24 mouse cellular contexts compared by ENCODE assay signal in genomic region chr1:136446933-136447332, GRCm38 (mm10). TPM values are rescaled to one million over a fixed set of nuclear protein-coding genes. Genes with fewer than 3 reads are reported as not detected.
A peak's percentile ranks its signal among the peaks of the same experiment; 100 is the strongest.
DNase-seq lines count a peak whose midpoint lies in the region; ATAC-seq and TF ChIP-seq lines count a peak whose summit lies in the region.
"Had no signal": no experiment of that assay in that cellular context is flagged by ENCODE, and none has a peak within 500 bp of the region (broad histone marks: within the 10 kb centered on the region; RNA-seq: fewer than 3 reads in every experiment).

No protein-coding gene starts in this region.

- no peaks in the 10 kb centered on the region for H3K9me3 ChIP-seq in kidney, embryonic 14.5 days (ENCODE audit: control insufficient read depth, low read length)
- no peaks in the 10 kb centered on the region for H3K9me3 ChIP-seq in liver, embryonic 15.5 days (replicated peaks)
- H3K9me3 ChIP-seq in liver, embryonic 12.5 days (replicated peaks): no peaks in the 10 kb centered on the region
- H3K9me3 ChIP-seq in intestine, embryonic 16.5 days (ENCODE audit: control insufficient read depth, low read length): no peaks in the 10 kb centered on the region
- H3K9me3 ChIP-seq: embryonic facial prominence, embryonic 12.5 days; embryonic facial prominence, embryonic 15.5 days; heart, embryonic 12.5 days; heart, embryonic 15.5 days; hindbrain, embryonic 10.5 days; hindbrain, embryonic 13.5 days had no signal

- H3K9ac ChIP-seq in kidney, embryonic 14.5 days (ENCODE audit: low read depth, low read length): no peak overlapping the region
- no peak overlapping the region for H3K9ac ChIP-seq in liver, embryonic 15.5 days
- no peak overlapping the region for H3K9ac ChIP-seq in liver, embryonic 12.5 days
- H3K9ac ChIP-seq in intestine, embryonic 16.5 days (ENCODE audit: low read depth, low read length): no peak overlapping the region
- H3K9ac ChIP-seq: embryonic facial prominence, embryonic 12.5 days; embryonic facial prominence, embryonic 15.5 days; forebrain, postnatal 0 days; heart, embryonic 12.5 days; heart, embryonic 15.5 days; hindbrain, embryonic 13.5 days had no signal

- H3K36me3 ChIP-seq in kidney, embryonic 14.5 days (ENCODE audit: control insufficient read depth, insufficient read depth, low read length): no peaks in the 10 kb centered on the region
- H3K36me3 ChIP-seq in liver, embryonic 15.5 days (replicated peaks): no peaks in the 10 kb centered on the region
- no peaks in the 10 kb centered on the region for H3K36me3 ChIP-seq in liver, embryonic 12.5 days
- H3K36me3 ChIP-seq in intestine, embryonic 16.5 days (ENCODE audit: control insufficient read depth, insufficient read depth, low read length): no peaks in the 10 kb centered on the region
- H3K36me3 ChIP-seq: embryonic facial prominence, embryonic 12.5 days; embryonic facial prominence, embryonic 15.5 days; heart, embryonic 12.5 days; heart, embryonic 15.5 days; hindbrain, embryonic 10.5 days; hindbrain, embryonic 13.5 days had no signal

- peak; percentile 43; the same call in 1 of the 2 replicates for ATAC-seq in kidney, embryonic 14.5 days (ENCODE audit: low FRiP score, low TSS enrichment)
- no peak for ATAC-seq in liver, embryonic 15.5 days (ENCODE audit: insufficient read depth)
- no peak for ATAC-seq in liver, embryonic 12.5 days
- peak; percentile 57 for ATAC-seq in Patski
- 0 out of 2 replicates have a peak, but pooled peaks have one; percentile 36 for ATAC-seq in intestine, embryonic 16.5 days
- ATAC-seq: CD4-positive, CD25-positive, alpha-beta regulatory T cell, adult 4 months; forebrain, embryonic 14.5 days; forebrain, postnatal 0 days had no signal

- CTCF ChIA-PET in Patski (lab: Charles Lee): no interaction called here

- DNase-seq in kidney, adult 8-10 months: no peak
- peak; percentile 39 for DNase-seq in Patski (ENCODE audit: low read depth, low spot score)
- no peak for DNase-seq in left cerebral cortex, adult 11 months (ENCODE audit: low spot score)
- DNase-seq: cerebellum, adult 11 months; cerebellum, adult 2 months; cerebellum, adult 9-11 months; forebrain, postnatal 0 days; gastrocnemius, postnatal 14 days; heart, adult 11 months; heart, postnatal 10 days; heart, postnatal 36 days had no signal

- no peaks in the 10 kb centered on the region for H3K4me1 ChIP-seq in kidney, embryonic 14.5 days (ENCODE audit: control insufficient read depth, insufficient read depth, low read length)
- H3K4me1 ChIP-seq in liver, embryonic 15.5 days (replicated peaks): peaks cover 40% of the 10 kb centered on the region
- H3K4me1 ChIP-seq in liver, embryonic 12.5 days: peaks cover 38% of the 10 kb centered on the region
- 0 out of 2 replicates have a peak, but pooled peaks cover 2% of the 10 kb centered on the region for H3K4me1 ChIP-seq in intestine, embryonic 16.5 days (ENCODE audit: control insufficient read depth, insufficient read depth, low read length)
- H3K4me1 ChIP-seq: embryonic facial prominence, embryonic 12.5 days; embryonic facial prominence, embryonic 15.5 days; heart, embryonic 15.5 days; hindbrain, embryonic 10.5 days; hindbrain, embryonic 13.5 days had no signal

- no peak for TF ChIP-seq CTCF in Patski (IDR thresholded peaks at IDR 0.05)

- POLR2A ChIA-PET in Patski (lab: Charles Lee): no interaction called here

- H3K4me3 ChIP-seq in kidney, embryonic 14.5 days (ENCODE audit: low read length): no peak overlapping the region
- no peak overlapping the region for H3K4me3 ChIP-seq in liver, embryonic 15.5 days (replicated peaks)
- no peak overlapping the region for H3K4me3 ChIP-seq in liver, embryonic 12.5 days
- no peak overlapping the region for H3K4me3 ChIP-seq in intestine, embryonic 16.5 days (ENCODE audit: low read length)
- H3K4me3 ChIP-seq: embryonic facial prominence, embryonic 12.5 days; embryonic facial prominence, embryonic 15.5 days; gastrocnemius, adult 2 months; heart, embryonic 12.5 days; heart, embryonic 15.5 days; hindbrain, embryonic 10.5 days; hindbrain, embryonic 13.5 days had no signal

- H3K4me2 ChIP-seq in kidney, embryonic 14.5 days (replicated peaks; ENCODE audit: low read depth, low read length): no peak overlapping the region
- H3K4me2 ChIP-seq in liver, embryonic 15.5 days: no peak overlapping the region
- no peak overlapping the region for H3K4me2 ChIP-seq in liver, embryonic 12.5 days
- H3K4me2 ChIP-seq in intestine, embryonic 16.5 days (ENCODE audit: low read depth, low read length): no peak overlapping the region
- H3K4me2 ChIP-seq: embryonic facial prominence, embryonic 12.5 days; embryonic facial prominence, embryonic 15.5 days; heart, embryonic 12.5 days; heart, embryonic 15.5 days; hindbrain, embryonic 13.5 days had no signal

- in situ Hi-C loops in Patski (cut with MboI; ENCODE audit: low pct_unique_long_range_greater_than_20kb): no loop called here

- H3K27me3 ChIP-seq in kidney, embryonic 14.5 days (ENCODE audit: control insufficient read depth, insufficient read depth, low read length): no peaks in the 10 kb centered on the region
- H3K27me3 ChIP-seq in liver, embryonic 15.5 days: no peaks in the 10 kb centered on the region
- H3K27me3 ChIP-seq in liver, embryonic 12.5 days (replicated peaks): no peaks in the 10 kb centered on the region
- H3K27me3 ChIP-seq in Patski: no peaks in the 10 kb centered on the region
- H3K27me3 ChIP-seq in intestine, embryonic 16.5 days (replicated peaks; ENCODE audit: control insufficient read depth, insufficient read depth, low read length): no peaks in the 10 kb centered on the region
- H3K27me3 ChIP-seq: embryonic facial prominence, embryonic 12.5 days; embryonic facial prominence, embryonic 15.5 days; heart, embryonic 12.5 days; heart, embryonic 15.5 days; hindbrain, embryonic 13.5 days had no signal

- no peak overlapping the region for H3K27ac ChIP-seq in kidney, embryonic 14.5 days (ENCODE audit: low read depth, low read length)
- H3K27ac ChIP-seq in liver, embryonic 15.5 days (replicated peaks): peak overlapping the region; percentile 48; the same call in 1 of the 2 replicates
- no peak overlapping the region for H3K27ac ChIP-seq in liver, embryonic 12.5 days
- H3K27ac ChIP-seq in intestine, embryonic 16.5 days (ENCODE audit: low read length): no peak overlapping the region
- H3K27ac ChIP-seq: embryonic facial prominence, embryonic 12.5 days; embryonic facial prominence, embryonic 15.5 days; gastrocnemius, adult 2 months; heart, embryonic 15.5 days; hindbrain, embryonic 10.5 days; hindbrain, embryonic 13.5 days had no signal

- WGBS in kidney, embryonic 14.5 days: 57% methylated on average over 10 of the region's 10 CpGs
- WGBS in liver, embryonic 15.5 days (ENCODE audit: insufficient replicate concordance): 80% methylated on average over 10 of the region's 10 CpGs
- 80% methylated on average over 10 of the region's 10 CpGs for WGBS in liver, embryonic 12.5 days (ENCODE audit: insufficient replicate concordance)
- 63% methylated on average over 10 of the region's 10 CpGs for WGBS in intestine, embryonic 16.5 days

RNA-seq across cellular contexts. Expression of gene Kif14, which starts 19.2 kb away (rescaled TPM):
- polyA plus RNA-seq in kidney, embryonic 14.5 days (2014; fragmentation: Nextera tagmentation; extraction: Ambion mirVana): 4.6 and 11.6 TPM in 2 replicates
- 6.0 and 6.4 TPM in 2 replicates for polyA plus RNA-seq in liver, embryonic 15.5 days (2015; fragmentation: Nextera tagmentation; extraction: Ambion mirVana)
- 11.2 and 11.3 TPM in 2 replicates for polyA plus RNA-seq in liver, embryonic 12.5 days (2016; fragmentation: Nextera tagmentation; extraction: Ambion mirVana)
- 5.6 TPM for polyA plus RNA-seq in Patski (2021)
- 2.5 and 2.7 TPM in 2 replicates for polyA plus RNA-seq in intestine, embryonic 16.5 days (2015; fragmentation: Nextera tagmentation; extraction: Ambion mirVana)

RNA-seq across cellular contexts. Expression of gene Ddx59, which starts 31.9 kb away (rescaled TPM):
- polyA plus RNA-seq in kidney, embryonic 14.5 days (2014; fragmentation: Nextera tagmentation; extraction: Ambion mirVana): 12.7 and 19.1 TPM in 2 replicates
- 4.9 and 5.5 TPM in 2 replicates for polyA plus RNA-seq in liver, embryonic 15.5 days (2015; fragmentation: Nextera tagmentation; extraction: Ambion mirVana)
- 7.8 and 8.3 TPM in 2 replicates for polyA plus RNA-seq in liver, embryonic 12.5 days (2016; fragmentation: Nextera tagmentation; extraction: Ambion mirVana)
- 15.7 TPM for polyA plus RNA-seq in Patski (2021)
- 10.1 and 12.3 TPM in 2 replicates for polyA plus RNA-seq in intestine, embryonic 16.5 days (2015; fragmentation: Nextera tagmentation; extraction: Ambion mirVana)

Comparison
In these comparisons a context has a peak if more than half of its experiments do, and no peak if none do; other contexts are left out.
1. ATAC-seq: peak in kidney, embryonic 14.5 days (single experiment), Patski (single experiment) and intestine, embryonic 16.5 days (single experiment); none in liver, embryonic 15.5 days (single experiment) and liver, embryonic 12.5 days (single experiment).